Mouse (Mus musculus) ES-E14 (cell line): ENCODE measurements around the gene Gm9918.

Source experiments
- MAFK ChIP-seq: IDR thresholded peaks from 2 replicates; pipeline ENCODE4 v1.6.1; 2014; ENCODE audit warnings: mild to moderate bottlenecking, low read depth, low read length, inconsistent platforms; ENCODE audit not compliant: insufficient read depth
- ZNF384 ChIP-seq: IDR thresholded peaks from 2 replicates; pipeline ENCODE4 v1.6.1; 2012; ENCODE audit warnings: low read depth, low read length, inconsistent platforms

DNA sequence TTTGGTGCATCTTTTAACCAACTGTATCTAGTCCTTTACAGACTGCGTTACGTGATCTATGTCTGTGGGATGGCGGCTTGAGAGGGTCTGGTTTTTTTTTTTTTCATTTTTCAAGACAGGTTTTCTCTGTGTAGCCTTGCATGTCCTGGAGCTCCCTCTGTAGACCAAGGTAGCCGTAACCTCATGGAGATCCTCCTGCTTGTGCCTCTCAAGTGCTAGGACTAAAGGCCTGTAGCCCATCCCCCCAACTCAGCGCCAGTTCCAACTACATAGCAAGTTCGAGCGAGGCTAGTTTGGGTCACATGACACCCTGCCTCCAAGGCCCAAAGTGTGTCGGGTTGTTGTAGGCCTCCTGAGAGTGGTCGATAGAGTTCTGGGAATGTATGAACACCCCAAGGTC lies 38.4 kb downstream of the Gm9918 start:
- no peak for TF ChIP-seq ZNF384
- no peak for TF ChIP-seq MAFK
